Mouse (Mus musculus) bone marrow, adult 2 months (tissue): ENCODE results near the gene Znrf2. TPM values are rescaled to one million over a fixed set of nuclear protein-coding genes. Genes with fewer than 3 reads are reported as not detected.

ENCODE experiments used
- H3K27ac ChIP-seq: fragments of 200-500 bp; 2 replicates; pipeline ENCODE4 v1.5.1; 2012; ENCODE audit warnings: low read depth, mild to moderate bottlenecking, control low read depth, inconsistent platforms, low read length; ENCODE audit not compliant: control insufficient read depth, poor library complexity, insufficient read depth
- H3K4me1 ChIP-seq: fragments of 200-500 bp; 2 replicates; pipeline ENCODE4 v1.6.1; 2011; ENCODE audit warnings: low read length; ENCODE audit not compliant: control insufficient read depth, insufficient read depth
- H3K4me3 ChIP-seq: fragments of 200-500 bp; replicated peaks from 2 replicates; pipeline ENCODE3; 2011; ENCODE audit warnings: mild to moderate bottlenecking, low read depth, low read length, control low read depth; ENCODE audit not compliant: control insufficient read depth
- CTCF ChIP-seq: fragments of 200-500 bp; IDR thresholded peaks from 2 replicates; pipeline ENCODE4 v1.5.1; 2011; ENCODE audit warnings: low read length, control low read depth; ENCODE audit not compliant: control insufficient read depth, insufficient read depth
- POLR2A ChIP-seq: fragments of 200-500 bp; IDR thresholded peaks from 2 replicates; pipeline ENCODE4 v1.6.1; 2011; ENCODE audit warnings: low read depth, mild to moderate bottlenecking, control low read depth, low read length, borderline replicate concordance; ENCODE audit not compliant: control insufficient read depth
- WGBS: fragments of 180-500 bp; shearing (Covaris S2); methylation state at CpG from one replicate; pipeline ENCODE4 v1.1.7; 2018; 5-methylcytosine and 5-hydroxymethylcytosine counted together
- polyA plus RNA-seq: library from polyadenylated mRNA; stranded (reverse); fragments of >200 nt; gene quantifications from 2 replicates; pipeline ENCODE4 v1.2.4, GENCODE M21; 2011; ENCODE audit warnings: low replicate concordance; ENCODE audit not compliant: missing spikeins, insufficient read depth, insufficient read length

Znrf2 gene
- polyA plus RNA-seq, 1 experiment, result 10.6 TPM

GRCm38 (mm10) chr6:54795971-54796370 is 20.7 kb upstream of the Znrf2 start:
- no peak overlapping the region for H3K4me3 ChIP-seq
- no peak overlapping the region for H3K27ac ChIP-seq
- no peak for TF ChIP-seq POLR2A
- TF ChIP-seq CTCF, result no peak
- H3K4me1 ChIP-seq, result no peaks in the 10 kb centered on the region
- 81% methylated on average over 5 of the region's 5 CpGs for WGBS

DNA sequence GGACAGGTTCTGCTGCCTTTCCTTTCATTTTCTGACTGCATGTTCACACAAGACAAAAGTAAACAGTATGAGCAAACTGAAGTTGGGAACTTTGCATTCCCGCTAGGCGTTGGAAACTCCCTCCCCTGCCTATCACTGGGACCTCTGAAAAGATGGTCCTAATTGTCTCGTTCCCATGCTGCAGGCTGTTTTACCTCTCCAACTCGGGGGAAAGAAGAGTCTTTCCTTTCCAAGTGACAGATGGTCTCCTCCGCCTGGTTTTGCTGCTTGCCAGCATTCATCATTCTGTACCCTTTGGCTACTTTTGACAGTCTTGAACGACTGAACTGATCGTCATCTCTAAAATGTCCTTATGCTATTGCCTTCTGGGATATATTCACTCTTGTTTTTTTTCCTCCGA is 14.4 kb upstream of the Znrf2 start:
- H3K4me3 ChIP-seq, result no peak overlapping the region
- 75% methylated on average over 8 of the region's 8 CpGs for WGBS
- TF ChIP-seq CTCF, result no peak
- TF ChIP-seq POLR2A, result no peak
- H3K27ac ChIP-seq, result no peak overlapping the region
- H3K4me1 ChIP-seq, result no peaks in the 10 kb centered on the region; the same call in 1 of the 2 replicates

GRCm38 (mm10) chr6:54804066-54804864 is 12.5 kb upstream of the Znrf2 start:
- Histone ChIP-seq H3K27ac (no peak overlapping the region), H3K4me3 (no peak overlapping the region), H3K4me1 (no peaks in the 10 kb centered on the region; the same call in 1 of the 2 replicates)
- TF ChIP-seq CTCF, result no peak
- no peak for TF ChIP-seq POLR2A
- 73% methylated on average over 18 of the region's 18 CpGs for WGBS

- no peak overlapping the region for H3K27ac ChIP-seq
- 66% methylated on average over 5 of the region's 5 CpGs for WGBS
- no peak for TF ChIP-seq POLR2A
- TF ChIP-seq CTCF, result no peak
- no peak overlapping the region for H3K4me3 ChIP-seq
- H3K4me1 ChIP-seq, result no peaks in the 10 kb centered on the region; the same call in 1 of the 2 replicates
Observed at GRCm38 (mm10) chr6:54805779-54806178, 10.9 kb upstream of the Znrf2 start.

GRCm38 (mm10) chr6:54809531-54810313 is 7.0 kb upstream of the Znrf2 start:
- Histone ChIP-seq H3K27ac (no peak overlapping the region), H3K4me1 (peaks cover 2% of the 10 kb centered on the region), H3K4me3 (no peak overlapping the region)
- TF ChIP-seq CTCF (peak; percentile 36; the same call in 1 of the 2 replicates), POLR2A (no peak)
- WGBS, result 22% methylated on average over 7 of the region's 7 CpGs

DNA sequence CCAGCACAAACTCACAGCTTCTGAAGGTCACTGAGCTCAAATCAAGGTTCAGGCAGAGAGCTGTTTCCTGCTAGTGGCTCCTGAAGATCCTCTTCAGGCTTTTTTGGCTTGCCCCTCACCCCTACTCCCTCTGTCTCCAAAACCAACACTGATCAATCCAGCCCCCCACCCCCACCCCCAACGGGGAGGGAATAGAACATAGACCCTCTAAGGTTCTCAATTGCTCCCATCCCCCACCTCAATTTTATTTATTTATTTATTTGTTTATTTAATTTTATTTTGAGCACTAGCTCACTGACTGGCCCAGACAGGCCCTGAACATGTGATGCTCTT is 6.4 kb upstream of the Znrf2 start:
- no peak overlapping the region for H3K4me3 ChIP-seq
- WGBS, result 36% methylated on average over 1 of the region's 1 CpGs
- H3K27ac ChIP-seq, result no peak overlapping the region
- no peak for TF ChIP-seq CTCF
- no peak for TF ChIP-seq POLR2A
- peaks cover 2% of the 10 kb centered on the region for H3K4me1 ChIP-seq

DNA sequence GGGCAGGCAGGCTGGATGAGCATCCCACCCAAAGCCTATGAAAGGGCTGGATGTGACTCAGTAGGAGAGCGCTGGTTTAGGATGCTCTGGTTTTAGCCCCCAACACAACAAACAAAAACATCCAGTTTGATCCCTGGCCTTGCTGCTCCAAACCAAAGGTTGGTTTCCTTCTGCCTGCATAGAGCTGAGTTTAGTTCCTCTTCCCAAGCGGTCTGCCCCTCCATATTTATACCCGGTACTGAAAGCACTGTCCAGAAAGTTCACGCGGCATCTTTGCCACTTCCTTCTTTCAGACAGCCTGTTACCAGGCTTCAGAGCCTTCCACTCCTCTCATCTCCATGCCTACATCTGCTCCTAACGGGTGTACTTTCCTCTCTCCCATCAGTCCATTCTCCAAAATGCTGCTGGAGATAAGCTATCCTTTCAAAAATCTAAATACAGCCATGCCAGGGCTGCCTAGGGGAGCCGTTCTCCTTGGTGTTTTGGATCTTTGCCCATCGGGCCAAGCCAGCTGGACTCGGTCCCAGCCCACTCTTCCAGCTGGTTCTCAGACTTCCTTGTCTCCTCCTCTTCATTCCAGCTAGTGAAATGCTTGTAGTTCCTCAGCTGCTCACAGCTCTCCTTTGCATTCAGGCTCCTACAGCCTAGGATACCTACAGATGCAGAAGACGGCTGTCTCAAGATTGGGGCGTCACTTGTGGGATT is 5.0 kb upstream of the Znrf2 start:
- peak overlapping the region; percentile 55; the same call in 1 of the 2 replicates for H3K27ac ChIP-seq
- TF ChIP-seq POLR2A, result no peak
- no peak for TF ChIP-seq CTCF
- H3K4me3 ChIP-seq, result no peak overlapping the region
- 19% methylated on average over 11 of the region's 11 CpGs for WGBS
- H3K4me1 ChIP-seq, result peaks cover 2% of the 10 kb centered on the region

GRCm38 (mm10) chr6:54812276-54812675 is 4.4 kb upstream of the Znrf2 start:
- Histone ChIP-seq H3K4me1 (peaks cover 2% of the 10 kb centered on the region), H3K27ac (peak overlapping the region; percentile 55; the same call in 1 of the 2 replicates), H3K4me3 (no peak overlapping the region)
- no peak for TF ChIP-seq POLR2A
- no peak for TF ChIP-seq CTCF
- 73% methylated on average over 6 of the region's 6 CpGs for WGBS

GRCm38 (mm10) chr6:54815428-54816130 is 1.1 kb upstream of the Znrf2 start:
- H3K4me3 ChIP-seq, result no peak overlapping the region
- H3K27ac ChIP-seq, result no peak overlapping the region
- 55% methylated on average over 9 of the region's 9 CpGs for WGBS
- TF ChIP-seq POLR2A (no peak), CTCF (no peak)
- peaks cover 2% of the 10 kb centered on the region for H3K4me1 ChIP-seq
